Mouse (Mus musculus) neutrophil, adult 65 days (primary cell): ENCODE measurements around the gene B430305J03Rik. TPM values are rescaled to one million over a fixed set of nuclear protein-coding genes. Genes with fewer than 3 reads are reported as not detected.

Experiments
- total RNA-seq: library from RNA; stranded (reverse); gene quantifications from 2 replicates; pipeline ENCODE4 v1.2.4, GENCODE M21; 2023

Gene B430305J03Rik
- total RNA-seq, result 0.27 and 0.35 TPM in 2 replicates

DNA sequence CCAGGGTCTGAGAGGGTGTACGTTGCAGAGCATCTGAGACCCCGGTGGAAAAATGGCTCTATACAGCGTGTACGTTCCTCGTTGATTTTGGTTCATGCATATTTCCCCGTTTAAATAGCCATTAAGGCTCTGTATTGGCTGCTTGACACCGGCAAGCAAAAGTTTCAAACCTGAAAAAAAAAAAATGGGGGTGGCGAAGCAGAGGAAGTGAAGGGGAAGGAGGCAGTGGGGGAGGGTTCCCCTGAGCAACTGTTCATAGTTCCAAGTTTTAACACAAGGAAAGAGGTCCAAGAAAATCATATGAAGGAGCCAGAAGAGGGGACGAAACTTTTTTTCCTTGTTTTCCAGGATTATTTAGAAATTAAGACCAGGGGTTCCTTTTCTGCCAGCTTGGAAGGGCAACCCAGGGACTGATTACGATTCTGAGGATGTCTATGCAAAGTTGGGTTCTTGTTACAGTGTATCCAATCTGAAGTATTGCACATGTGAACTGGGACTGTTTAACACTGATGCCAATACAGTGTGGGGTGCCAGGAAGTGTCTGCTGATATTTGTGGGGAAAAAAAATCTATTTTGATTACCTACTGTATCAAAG lies at the start of gene B430305J03Rik:
TSS of gene B430305J03Rik (minus strand) at position 173 of the 595 bp plus-strand sequence.

DNA sequence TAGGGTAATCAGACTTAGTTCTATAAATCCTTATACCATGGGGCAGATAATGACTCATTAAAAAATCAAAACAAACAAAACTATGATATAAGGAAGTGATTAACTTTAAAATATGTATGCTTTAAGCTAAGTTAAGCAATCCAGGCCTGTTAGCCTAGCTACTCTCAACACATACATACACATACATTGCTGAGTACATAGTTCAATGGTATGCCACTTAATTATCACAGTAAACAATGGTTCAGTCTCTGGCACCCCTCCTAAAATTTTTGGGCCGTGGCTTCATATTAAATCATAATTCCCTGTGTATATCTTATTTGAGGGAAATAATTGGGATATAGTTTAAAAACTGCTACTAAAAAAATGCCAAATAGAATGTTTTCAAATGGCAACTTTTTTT lies 4.4 kb downstream of the B430305J03Rik start, which contains the start of gene Rap2b:
TSS of gene Rap2b (plus strand) at position 301 of the 400 bp plus-strand sequence.

Other genes starting within 250 kb of the B430305J03Rik start
- 13.9 and 16.2 TPM in 2 replicates for gene Rap2b, start 4.3 kb downstream of the B430305J03Rik start, total RNA-seq